Mouse (Mus musculus): ENCODE data around the gene Lrrc36.
A peak's percentile ranks its signal among the peaks of the same experiment; 100 is the strongest.

- TF ChIP-seq CTCF (IDR thresholded peaks at IDR 0.05; ENCODE audit: low read depth): peak; percentile 49
- TF ChIP-seq EP300 (IDR thresholded peaks at IDR 0.05; ENCODE audit: low read depth): no peak
These were observed 39.9 kb downstream of the Lrrc36 start for GRCm38 (mm10) chr8:105453296-105453695.

All from liver, postnatal 0 days (tissue).